Mouse (Mus musculus) erythroblast, embryonic 14.5 days (primary cell): ENCODE results near the gene Tfeb. TPM values are rescaled to one million over a fixed set of nuclear protein-coding genes. Genes with fewer than 3 reads are reported as not detected.

Source experiments
- H3K27me3 ChIP-seq: 2 replicates; pipeline ENCODE4 v1.6.1; 2012; ENCODE audit warnings: inconsistent platforms; ENCODE audit not compliant: control insufficient read depth
- H3K36me3 ChIP-seq: 2 replicates; pipeline ENCODE4 v1.6.1; 2012; ENCODE audit warnings: mild to moderate bottlenecking, inconsistent platforms; ENCODE audit not compliant: control insufficient read depth
- H3K4me1 ChIP-seq: 2 replicates; pipeline ENCODE4 v1.6.1; 2012; ENCODE audit warnings: inconsistent platforms; ENCODE audit not compliant: control insufficient read depth
- H3K4me3 ChIP-seq: replicated peaks from 2 replicates; pipeline ENCODE3; 2012; ENCODE audit warnings: moderate library complexity, mild to moderate bottlenecking, inconsistent platforms
- H3K9me3 ChIP-seq: 2 replicates; pipeline ENCODE4 v1.6.1; 2012; ENCODE audit warnings: low read length, inconsistent platforms, mixed read lengths; ENCODE audit not compliant: control insufficient read depth
- GATA1 ChIP-seq: IDR thresholded peaks from 2 replicates; pipeline ENCODE4 v1.6.1; 2012; ENCODE audit warnings: low read length, inconsistent platforms, mixed read lengths
- TAL1 ChIP-seq: IDR thresholded peaks from 3 replicates; pipeline ENCODE4 v1.6.1; 2012; ENCODE audit warnings: low read length, inconsistent platforms, mixed read lengths
- polyA plus RNA-seq: library from polyadenylated mRNA; stranded (reverse); fragments of >175 nt; gene quantifications from 2 replicates; pipeline ENCODE4 v1.2.3, GENCODE M21; 2012

The Tfeb gene
- polyA plus RNA-seq, 1 experiment = 1.5 TPM

DNA sequence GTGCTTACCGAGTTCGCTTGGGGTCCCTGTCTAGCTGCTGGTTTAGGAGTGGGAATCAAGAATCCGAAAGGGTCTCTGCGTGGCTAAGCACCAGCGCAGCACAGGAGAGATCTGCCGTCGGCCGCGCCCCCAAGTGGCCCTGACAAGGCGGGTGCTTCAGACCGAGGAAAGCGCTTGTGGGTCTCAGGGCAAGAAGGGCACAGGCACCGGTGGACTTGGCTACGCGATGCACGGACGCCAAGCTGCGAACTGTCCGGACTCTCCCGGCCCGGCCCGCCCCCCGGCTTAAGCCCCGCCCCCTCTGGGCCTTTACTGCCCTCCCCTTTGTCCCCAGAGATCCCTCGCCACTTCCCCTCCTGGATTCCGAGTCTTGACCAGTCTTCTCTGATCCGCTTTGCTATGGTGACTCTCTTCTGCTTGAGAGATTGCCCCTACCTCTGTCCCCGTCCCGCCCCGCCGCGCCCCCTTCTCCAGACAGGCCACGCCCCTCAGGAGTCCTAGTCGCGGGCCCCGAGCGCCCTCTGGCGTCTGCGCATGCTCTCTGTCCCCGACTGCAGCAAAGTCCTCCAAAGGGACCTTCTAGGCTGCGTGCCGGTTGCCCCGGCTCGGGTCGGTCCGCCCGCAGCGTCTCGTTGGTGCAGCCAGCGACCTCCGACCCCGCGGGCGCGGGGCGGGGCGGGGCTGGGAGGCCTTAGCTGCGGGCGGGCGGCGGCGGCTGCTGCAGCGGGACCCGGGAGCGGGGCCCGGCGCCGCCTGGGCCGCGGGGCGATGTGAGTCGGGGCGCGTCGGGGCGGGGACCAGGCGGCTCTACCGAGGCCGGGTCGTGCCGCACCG is 42.1 kb upstream of the Tfeb start, which contains the start of gene Prickle4:
Gene Prickle4 (minus strand): TSS at position 234 of the 834 bp plus-strand sequence.
- Histone ChIP-seq H3K27me3 (peaks cover 61% of the 10 kb centered on the region), H3K9me3 (no peaks in the 10 kb centered on the region), H3K36me3 (no peaks in the 10 kb centered on the region; the same call in 1 of the 2 replicates), H3K4me1 (peaks cover 29% of the 10 kb centered on the region), H3K4me3 (peak within 1 kb of the TSS; percentile 63)
- TF ChIP-seq GATA1 = no peak
- no peak for TF ChIP-seq TAL1

DNA sequence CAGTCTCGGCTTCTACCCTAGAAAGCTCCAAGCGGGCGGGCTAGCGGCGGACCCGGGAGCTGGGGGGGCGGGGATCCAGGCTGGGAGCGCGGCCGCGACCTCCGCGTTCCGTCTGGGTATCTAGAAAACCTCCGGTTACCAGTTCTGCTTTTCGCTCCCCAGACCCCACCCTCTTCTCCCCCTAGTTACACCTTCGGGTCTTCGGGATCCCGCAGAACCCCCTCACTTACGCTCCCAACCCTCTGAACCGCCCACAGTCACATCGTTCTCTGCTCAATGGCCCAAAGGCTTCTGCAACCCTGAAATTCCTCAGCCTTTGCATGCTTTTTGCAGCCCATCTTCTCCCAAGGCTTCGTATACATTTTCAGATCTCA is 41.5 kb upstream of the Tfeb start:
- Histone ChIP-seq H3K4me3 (peak overlapping the region; percentile 63), H3K27me3 (peaks cover 60% of the 10 kb centered on the region), H3K9me3 (no peaks in the 10 kb centered on the region), H3K4me1 (peaks cover 27% of the 10 kb centered on the region), H3K36me3 (no peaks in the 10 kb centered on the region; the same call in 1 of the 2 replicates)
- TF ChIP-seq TAL1 (no peak), GATA1 (no peak)

- Histone ChIP-seq H3K4me3 (no peak overlapping the region), H3K4me1 (peaks cover 23% of the 10 kb centered on the region), H3K27me3 (peaks cover 75% of the 10 kb centered on the region), H3K36me3 (peaks cover 10% of the 10 kb centered on the region; the same call in 1 of the 2 replicates), H3K9me3 (no peaks in the 10 kb centered on the region)
- TF ChIP-seq TAL1 = no peak
- no peak for TF ChIP-seq GATA1
These were observed 38.7 kb upstream of the Tfeb start for GRCm38 (mm10) chr17:47698156-47698555.

DNA sequence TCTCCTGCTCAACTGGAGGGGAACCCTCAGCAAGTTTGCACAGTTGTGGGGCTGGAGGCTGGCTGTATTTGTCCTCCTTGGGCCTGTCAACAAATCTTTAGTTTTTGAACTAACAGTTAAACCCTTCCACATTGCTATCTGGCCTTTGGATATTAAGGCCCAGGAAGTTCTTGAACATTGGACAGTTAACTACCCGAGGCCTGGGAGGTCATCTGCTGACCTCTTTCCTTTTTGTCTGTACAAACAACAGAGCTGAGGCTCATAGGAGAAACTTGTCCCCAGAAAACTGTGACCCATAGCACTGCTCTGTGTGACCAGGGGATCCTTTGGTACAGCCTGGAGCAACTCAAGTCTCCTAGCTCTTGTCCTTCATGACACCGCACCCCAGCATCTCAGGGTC is 37.8 kb upstream of the Tfeb start:
- no peak overlapping the region for H3K4me3 ChIP-seq
- peaks cover 10% of the 10 kb centered on the region; the same call in 1 of the 2 replicates for H3K36me3 ChIP-seq
- H3K4me1 ChIP-seq = peaks cover 18% of the 10 kb centered on the region
- H3K27me3 ChIP-seq = peaks cover 74% of the 10 kb centered on the region
- TF ChIP-seq TAL1 (no peak), GATA1 (no peak)
- no peaks in the 10 kb centered on the region for H3K9me3 ChIP-seq

GRCm38 (mm10) chr17:47701793-47702192 is 35.0 kb upstream of the Tfeb start:
- H3K36me3 ChIP-seq = peaks cover 10% of the 10 kb centered on the region; the same call in 1 of the 2 replicates
- H3K4me3 ChIP-seq = no peak overlapping the region
- no peaks in the 10 kb centered on the region for H3K9me3 ChIP-seq
- H3K27me3 ChIP-seq = peaks cover 59% of the 10 kb centered on the region
- no peak for TF ChIP-seq TAL1
- no peak for TF ChIP-seq GATA1
- no peaks in the 10 kb centered on the region for H3K4me1 ChIP-seq

DNA sequence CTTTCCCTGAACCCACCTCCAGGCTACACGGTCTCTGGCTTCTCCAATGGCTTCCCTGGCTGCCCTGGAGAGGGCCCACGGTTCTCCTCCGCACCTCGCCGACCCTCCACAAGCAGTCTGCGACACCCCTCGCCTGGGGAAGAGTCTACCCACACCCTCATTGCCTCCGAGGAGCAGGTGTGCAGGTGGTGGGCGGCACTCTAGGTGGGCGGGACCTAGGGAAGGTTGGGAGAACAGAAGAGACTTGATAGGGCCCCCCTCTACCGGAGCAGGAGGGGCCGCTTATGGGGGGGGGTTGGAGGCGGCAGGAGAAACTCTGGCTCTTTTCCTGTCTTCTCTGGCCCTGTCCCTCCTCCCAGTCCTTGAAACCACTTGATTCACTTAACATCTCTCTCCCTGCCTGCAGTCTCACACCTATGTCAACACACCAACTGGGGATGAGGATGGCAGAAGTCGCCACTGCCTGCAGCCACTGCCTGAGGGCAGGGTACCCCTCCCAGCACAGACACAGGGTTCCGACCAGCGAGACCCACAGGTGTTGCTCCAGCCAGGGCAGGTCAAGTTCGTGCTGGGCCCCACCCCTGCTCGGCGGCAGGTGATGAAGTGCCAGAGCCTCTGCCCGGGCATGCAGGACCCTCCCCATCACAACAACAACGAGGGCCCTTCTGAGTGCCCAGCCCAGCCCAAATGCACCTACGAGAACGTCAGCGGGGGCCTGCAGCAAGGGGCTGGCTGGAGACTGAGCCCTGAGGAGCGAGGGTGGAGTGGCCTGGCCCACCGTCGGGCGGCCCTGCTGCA is 34.1 kb upstream of the Tfeb start:
- H3K4me3 ChIP-seq = no peak overlapping the region
- TF ChIP-seq GATA1 = no peak
- TF ChIP-seq TAL1 = no peak
- no peaks in the 10 kb centered on the region for H3K4me1 ChIP-seq
- H3K36me3 ChIP-seq = peaks cover 10% of the 10 kb centered on the region; the same call in 1 of the 2 replicates
- H3K9me3 ChIP-seq = no peaks in the 10 kb centered on the region
- H3K27me3 ChIP-seq = peaks cover 49% of the 10 kb centered on the region

DNA sequence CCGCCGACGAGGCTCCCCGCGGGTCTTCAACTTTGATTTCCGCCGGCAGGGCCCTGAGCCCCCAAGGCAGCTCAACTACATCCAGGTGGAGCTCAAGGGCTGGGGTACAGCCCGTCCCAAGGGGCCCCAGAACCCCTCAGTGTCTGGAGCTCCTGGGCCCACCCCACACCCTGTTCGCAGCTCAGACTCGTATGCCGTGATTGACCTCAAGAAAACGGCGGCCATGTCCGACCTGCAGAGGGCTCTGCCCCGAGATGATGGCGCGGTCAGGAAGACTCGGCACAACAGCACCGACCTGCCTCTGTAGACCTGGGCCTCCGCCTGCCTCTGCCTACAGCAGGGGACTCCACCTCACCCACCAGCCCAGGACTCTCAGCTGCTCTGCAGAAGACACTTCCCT is 33.3 kb upstream of the Tfeb start:
- Histone ChIP-seq H3K36me3 (peaks cover 10% of the 10 kb centered on the region; the same call in 1 of the 2 replicates), H3K9me3 (no peaks in the 10 kb centered on the region), H3K4me3 (no peak overlapping the region), H3K27me3 (peaks cover 43% of the 10 kb centered on the region), H3K4me1 (no peaks in the 10 kb centered on the region)
- no peak for TF ChIP-seq GATA1
- TF ChIP-seq TAL1 = no peak

- Histone ChIP-seq H3K27me3 (peaks cover 39% of the 10 kb centered on the region), H3K36me3 (peaks cover 10% of the 10 kb centered on the region; the same call in 1 of the 2 replicates), H3K9me3 (no peaks in the 10 kb centered on the region), H3K4me1 (no peaks in the 10 kb centered on the region), H3K4me3 (no peak overlapping the region)
- no peak for TF ChIP-seq GATA1
- no peak for TF ChIP-seq TAL1
These were observed 32.1 kb upstream of the Tfeb start for GRCm38 (mm10) chr17:47704692-47705091.

DNA sequence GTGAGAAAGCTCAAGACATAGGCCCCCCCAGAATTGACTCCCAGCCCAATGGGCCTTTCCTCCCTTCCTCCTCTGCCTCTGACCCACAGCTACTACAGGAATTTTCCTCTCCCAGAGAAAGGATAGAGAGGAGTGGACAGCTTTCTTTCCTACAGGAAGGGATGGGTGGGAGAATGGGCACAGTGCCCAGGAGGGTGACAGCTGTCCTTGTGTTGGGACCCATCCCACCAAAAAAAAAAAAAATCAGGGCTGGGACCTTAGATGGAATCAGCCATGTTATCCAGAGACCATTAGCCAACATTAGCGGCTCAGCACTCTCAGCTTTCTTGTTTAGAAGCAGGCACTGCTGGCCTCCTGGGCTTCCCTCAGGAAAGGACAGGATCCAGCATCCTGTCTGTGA is 30.6 kb upstream of the Tfeb start:
- Histone ChIP-seq H3K4me3 (no peak overlapping the region), H3K36me3 (peaks cover 10% of the 10 kb centered on the region; the same call in 1 of the 2 replicates), H3K4me1 (peaks cover 2% of the 10 kb centered on the region), H3K27me3 (peaks cover 37% of the 10 kb centered on the region), H3K9me3 (no peaks in the 10 kb centered on the region)
- no peak for TF ChIP-seq GATA1
- TF ChIP-seq TAL1 = no peak
